Mouse (Mus musculus): ENCODE data around the gene Sept1. TPM values are rescaled to one million over a fixed set of nuclear protein-coding genes. Genes with fewer than 3 reads are reported as not detected.

The Sept1 gene
- polyA plus RNA-seq, 1 experiment = 1,102 TPM

DNA sequence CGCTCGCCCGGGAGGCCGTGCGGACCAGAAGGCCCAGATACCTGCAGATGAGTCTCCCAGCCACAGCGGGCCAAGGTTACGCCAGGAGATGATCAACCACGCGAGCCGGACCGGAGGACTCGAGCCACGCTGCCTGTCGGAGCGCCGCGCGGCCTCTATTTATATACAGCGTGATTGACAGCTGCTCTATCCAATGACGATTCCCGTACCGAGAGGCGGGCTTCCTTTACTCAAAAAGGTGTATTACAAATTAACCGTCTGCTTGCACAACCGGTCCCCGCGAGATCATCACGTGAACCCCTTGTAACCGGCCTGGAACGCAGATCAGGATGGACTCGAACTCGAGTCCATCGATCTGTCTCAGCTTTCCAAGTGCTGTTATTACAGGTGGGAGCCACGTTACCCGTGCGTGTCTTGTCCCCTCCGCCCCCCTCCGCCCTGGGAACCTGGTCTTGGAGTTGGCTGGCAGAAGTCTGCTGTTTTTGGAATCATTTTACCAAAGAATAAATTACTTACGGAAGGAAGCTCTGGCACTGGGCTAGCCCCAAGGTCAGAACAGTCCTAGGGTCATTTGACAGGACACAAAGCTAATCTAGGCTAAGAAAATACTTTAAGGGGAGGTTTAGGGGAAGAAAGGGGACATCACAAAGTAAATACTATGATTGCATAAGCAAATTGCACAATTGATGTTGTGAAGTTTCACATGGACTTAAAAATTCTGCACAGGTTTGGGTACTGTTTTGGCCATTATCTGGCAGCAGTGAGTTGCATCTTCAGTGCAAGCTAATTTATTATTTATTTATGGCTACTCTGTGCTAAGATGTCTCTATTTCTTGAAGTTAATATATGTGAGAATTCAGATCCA is 41.2 kb upstream of the Sept1 start, which contains the start of gene Sephs2:
TSS of gene Sephs2 (minus strand) at position 131 of the 865 bp plus-strand sequence.
- peak; percentile 92 for DNase-seq
- Histone ChIP-seq H3K4me1 (replicated peaks; ENCODE audit: control insufficient read depth, insufficient read depth, low read length) (peaks cover 23% of the 10 kb centered on the region), H3K27me3 (ENCODE audit: control insufficient read depth, insufficient read depth, low read length) (no peaks in the 10 kb centered on the region), H3K27ac (ENCODE audit: control insufficient read depth, insufficient read depth, low read length) (no peak within 1 kb of the TSS), H3K36me3 (ENCODE audit: control insufficient read depth, insufficient read depth, low read length) (no peaks in the 10 kb centered on the region), H3K4me3 (ENCODE audit: control insufficient read depth, insufficient read depth, low read length) (peak within 1 kb of the TSS; percentile 63)
- 4% methylated on average over 39 of the region's 39 CpGs for WGBS
- TF ChIP-seq CTCF (IDR thresholded peaks at IDR 0.05; ENCODE audit: borderline replicate concordance, control insufficient read depth, extremely low read depth, insufficient read depth, low read length, poor library complexity) = no peak
- peak; percentile 93 for TF ChIP-seq POLR2A (IDR thresholded peaks at IDR 0.05; ENCODE audit: control insufficient read depth, extremely low read depth, insufficient read depth, low read length, poor library complexity)

DNA sequence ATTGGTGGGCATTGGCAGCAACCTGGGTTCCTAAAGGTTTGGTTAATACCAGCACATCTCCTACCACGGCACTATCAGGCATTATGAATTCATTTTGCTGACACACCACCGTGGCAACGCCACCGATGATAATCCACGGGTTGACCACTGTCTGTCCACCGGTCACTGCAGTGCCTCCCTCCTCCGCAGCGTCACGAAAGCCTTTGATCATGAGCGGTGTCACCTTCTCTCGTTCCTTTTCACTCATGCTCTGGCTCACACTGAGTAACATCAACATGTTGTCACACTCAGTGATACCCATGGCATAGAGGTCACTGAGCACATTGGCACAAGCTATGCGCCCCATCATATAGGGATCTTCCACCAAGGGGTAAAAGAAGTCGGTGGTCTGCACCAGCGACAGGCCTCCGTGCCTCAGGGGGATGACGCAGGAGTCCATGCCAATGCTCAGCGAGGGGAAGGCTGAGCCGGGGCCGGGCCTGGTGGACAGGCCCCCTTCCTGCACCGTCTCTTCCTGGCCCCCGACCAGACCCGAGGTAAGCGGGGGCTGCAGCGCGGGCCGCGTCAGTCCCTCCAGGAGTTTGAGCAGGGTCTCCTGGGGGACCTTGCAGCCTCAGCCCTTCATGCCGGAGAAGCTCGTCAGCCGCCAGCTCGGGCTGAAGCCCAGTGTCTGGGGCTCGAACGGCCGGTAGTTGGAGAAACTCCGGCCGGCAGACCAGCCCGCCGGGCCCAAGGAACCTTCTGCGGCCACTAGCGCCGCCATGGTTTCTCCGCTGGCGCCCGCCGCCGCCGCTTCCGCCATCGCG is 40.4 kb upstream of the Sept1 start:
- 9% methylated on average over 50 of the region's 50 CpGs for WGBS
- no peaks in the 10 kb centered on the region for H3K36me3 ChIP-seq (ENCODE audit: control insufficient read depth, insufficient read depth, low read length)
- peaks cover 16% of the 10 kb centered on the region for H3K4me1 ChIP-seq (replicated peaks; ENCODE audit: control insufficient read depth, insufficient read depth, low read length)
- TF ChIP-seq CTCF (IDR thresholded peaks at IDR 0.05; ENCODE audit: borderline replicate concordance, control insufficient read depth, extremely low read depth, insufficient read depth, low read length, poor library complexity) = peak; percentile 27; the same call in 1 of the 2 replicates
- TF ChIP-seq POLR2A (IDR thresholded peaks at IDR 0.05; ENCODE audit: control insufficient read depth, extremely low read depth, insufficient read depth, low read length, poor library complexity) = no peak
- no peaks in the 10 kb centered on the region for H3K27me3 ChIP-seq (ENCODE audit: control insufficient read depth, insufficient read depth, low read length)
- peak overlapping the region; percentile 63 for H3K4me3 ChIP-seq (ENCODE audit: control insufficient read depth, insufficient read depth, low read length)
- peak; percentile 53 for DNase-seq
- no peak overlapping the region for H3K27ac ChIP-seq (ENCODE audit: control insufficient read depth, insufficient read depth, low read length)

- Histone ChIP-seq H3K4me1 (replicated peaks; ENCODE audit: control insufficient read depth, insufficient read depth, low read length) (peaks cover 12% of the 10 kb centered on the region), H3K27me3 (ENCODE audit: control insufficient read depth, insufficient read depth, low read length) (no peaks in the 10 kb centered on the region), H3K27ac (ENCODE audit: control insufficient read depth, insufficient read depth, low read length) (no peak overlapping the region), H3K36me3 (ENCODE audit: control insufficient read depth, insufficient read depth, low read length) (no peaks in the 10 kb centered on the region), H3K4me3 (ENCODE audit: control insufficient read depth, insufficient read depth, low read length) (peak overlapping the region; percentile 7; the same call in 1 of the 2 replicates)
- 98% methylated on average over 15 of the region's 15 CpGs for WGBS
- TF ChIP-seq CTCF (IDR thresholded peaks at IDR 0.05; ENCODE audit: borderline replicate concordance, control insufficient read depth, extremely low read depth, insufficient read depth, low read length, poor library complexity) (no peak), POLR2A (IDR thresholded peaks at IDR 0.05; ENCODE audit: control insufficient read depth, extremely low read depth, insufficient read depth, low read length, poor library complexity) (no peak)
- no peak for DNase-seq
Observed at GRCm38 (mm10) chr7:127272566-127272965, 39.6 kb upstream of the Sept1 start.

- DNase-seq = no peak
- 95% methylated on average over 4 of the region's 4 CpGs for WGBS
- TF ChIP-seq CTCF (IDR thresholded peaks at IDR 0.05; ENCODE audit: borderline replicate concordance, control insufficient read depth, extremely low read depth, insufficient read depth, low read length, poor library complexity) (no peak), POLR2A (IDR thresholded peaks at IDR 0.05; ENCODE audit: control insufficient read depth, extremely low read depth, insufficient read depth, low read length, poor library complexity) (no peak)
Observed at GRCm38 (mm10) chr7:127271093-127271492, 38.2 kb upstream of the Sept1 start.

DNA sequence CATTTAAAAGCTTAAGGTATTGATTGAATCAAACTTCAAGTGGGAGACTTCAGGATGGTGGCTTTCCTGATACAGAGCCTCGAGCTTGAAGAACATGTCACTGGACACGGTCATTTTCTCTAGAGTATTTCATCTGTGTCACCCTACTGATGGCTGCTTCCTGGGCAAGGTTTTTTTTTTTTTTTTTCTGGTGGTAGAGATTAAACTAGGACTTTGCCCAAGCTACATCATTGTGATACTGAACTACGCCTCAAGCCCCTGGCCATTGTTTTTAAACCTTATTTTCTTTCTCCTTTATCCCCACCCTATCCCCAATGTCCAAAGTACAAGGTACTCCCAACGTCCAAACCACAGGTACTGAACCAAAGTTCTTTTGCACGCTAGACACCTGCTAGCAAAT is 37.7 kb upstream of the Sept1 start:
- peaks cover 12% of the 10 kb centered on the region for H3K4me1 ChIP-seq (replicated peaks; ENCODE audit: control insufficient read depth, insufficient read depth, low read length)
- no peaks in the 10 kb centered on the region for H3K27me3 ChIP-seq (ENCODE audit: control insufficient read depth, insufficient read depth, low read length)
- no peak for DNase-seq
- no peak overlapping the region for H3K27ac ChIP-seq (ENCODE audit: control insufficient read depth, insufficient read depth, low read length)
- no peaks in the 10 kb centered on the region for H3K36me3 ChIP-seq (ENCODE audit: control insufficient read depth, insufficient read depth, low read length)
- H3K4me3 ChIP-seq (ENCODE audit: control insufficient read depth, insufficient read depth, low read length) = no peak overlapping the region
- 93% methylated on average over 5 of the region's 5 CpGs for WGBS
- no peak for TF ChIP-seq POLR2A (IDR thresholded peaks at IDR 0.05; ENCODE audit: control insufficient read depth, extremely low read depth, insufficient read depth, low read length, poor library complexity)
- no peak for TF ChIP-seq CTCF (IDR thresholded peaks at IDR 0.05; ENCODE audit: borderline replicate concordance, control insufficient read depth, extremely low read depth, insufficient read depth, low read length, poor library complexity)

More at GRCm38 (mm10) chr7:127271093-127271492, 38.2 kb upstream of the Sept1 start:
- no peaks in the 10 kb centered on the region for H3K36me3 ChIP-seq (ENCODE audit: control insufficient read depth, insufficient read depth, low read length)
- peaks cover 12% of the 10 kb centered on the region for H3K4me1 ChIP-seq (replicated peaks; ENCODE audit: control insufficient read depth, insufficient read depth, low read length)
- no peak overlapping the region for H3K4me3 ChIP-seq (ENCODE audit: control insufficient read depth, insufficient read depth, low read length)
- H3K27me3 ChIP-seq (ENCODE audit: control insufficient read depth, insufficient read depth, low read length) = no peaks in the 10 kb centered on the region
- H3K27ac ChIP-seq (ENCODE audit: control insufficient read depth, insufficient read depth, low read length) = no peak overlapping the region

DNA sequence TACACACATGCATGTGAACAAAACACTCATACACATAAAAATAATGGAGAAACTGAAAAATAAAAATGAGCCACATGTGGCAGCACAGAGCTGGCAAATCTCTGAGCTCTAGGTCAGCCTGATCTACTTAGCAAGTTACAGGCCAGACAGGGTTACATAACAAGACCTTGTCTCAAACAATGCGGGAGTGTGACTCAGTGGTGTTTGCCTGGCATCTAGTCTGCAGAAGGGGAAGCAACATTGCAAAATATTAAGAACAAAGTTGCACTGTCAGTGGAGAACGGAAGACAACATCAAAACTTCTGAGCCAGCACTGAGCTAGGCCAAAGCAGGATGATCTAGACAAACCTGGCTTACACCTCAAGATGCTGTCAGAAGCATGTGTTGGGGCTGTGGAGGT is 37.3 kb upstream of the Sept1 start:
- no peak overlapping the region for H3K4me3 ChIP-seq (ENCODE audit: control insufficient read depth, insufficient read depth, low read length)
- no peak for DNase-seq
- WGBS = 91% methylated on average over 2 of the region's 2 CpGs
- no peaks in the 10 kb centered on the region for H3K36me3 ChIP-seq (ENCODE audit: control insufficient read depth, insufficient read depth, low read length)
- no peak for TF ChIP-seq POLR2A (IDR thresholded peaks at IDR 0.05; ENCODE audit: control insufficient read depth, extremely low read depth, insufficient read depth, low read length, poor library complexity)
- TF ChIP-seq CTCF (IDR thresholded peaks at IDR 0.05; ENCODE audit: borderline replicate concordance, control insufficient read depth, extremely low read depth, insufficient read depth, low read length, poor library complexity) = no peak
- peaks cover 12% of the 10 kb centered on the region for H3K4me1 ChIP-seq (replicated peaks; ENCODE audit: control insufficient read depth, insufficient read depth, low read length)
- no peaks in the 10 kb centered on the region for H3K27me3 ChIP-seq (ENCODE audit: control insufficient read depth, insufficient read depth, low read length)
- H3K27ac ChIP-seq (ENCODE audit: control insufficient read depth, insufficient read depth, low read length) = no peak overlapping the region
